Mouse (Mus musculus) adrenal gland, adult 18-20 months (tissue): ENCODE data around the gene Grk6. TPM values are rescaled to one million over a fixed set of nuclear protein-coding genes. Genes with fewer than 3 reads are reported as not detected.

Source experiments
- DNase-seq, 2 experiments: peaks; one replicate each; pipeline ENCODE4 v3.0.0; 2021 to 2022; ENCODE audit warnings: low spot score in 2 of 2
- total RNA-seq, 2 experiments: library from RNA; stranded (reverse); gene quantifications; 1 replicate in 1 of 2; 2 replicates in 1 of 2; pipeline ENCODE4 v1.2.3; 2021

The Grk6 gene
- total RNA-seq, 2 experiments from 2014 or later = 27.1 to 33.1 TPM

GRCm38 (mm10) chr13:55463399-55464026 is 18.6 kb downstream of the Grk6 start:
- no peak for DNase-seq

GRCm38 (mm10) chr13:55464027-55464884 is 19.4 kb downstream of the Grk6 start, which contains the start of gene Prr7:
Gene Prr7 (plus strand): TSS chr13:55464267.
- DNase-seq = peak in 1 of 2 experiments; percentile 48

GRCm38 (mm10) chr13:55465184-55465583 is 20.3 kb downstream of the Grk6 start:
- no peak for DNase-seq

- DNase-seq = no peak
These were observed 21.1 kb downstream of the Grk6 start for GRCm38 (mm10) chr13:55465830-55466440.

GRCm38 (mm10) chr13:55468851-55469560 is 24.1 kb downstream of the Grk6 start:
- DNase-seq = no peak

- DNase-seq = no peak
These were observed 25.5 kb downstream of the Grk6 start for GRCm38 (mm10) chr13:55470372-55470771.

GRCm38 (mm10) chr13:55471156-55471818 is 26.4 kb downstream of the Grk6 start:
- DNase-seq = peak; percentile 86 to 89

GRCm38 (mm10) chr13:55471819-55472131 is 26.9 kb downstream of the Grk6 start:
- no peak for DNase-seq

GRCm38 (mm10) chr13:55472132-55473022 is 27.5 kb downstream of the Grk6 start:
- peak; percentile 50 to 58 for DNase-seq

GRCm38 (mm10) chr13:55473076-55473831 is 28.4 kb downstream of the Grk6 start:
- no peak for DNase-seq

- DNase-seq = no peak
These were observed 29.1 kb downstream of the Grk6 start for GRCm38 (mm10) chr13:55473961-55474360.

GRCm38 (mm10) chr13:55474621-55475069 is 29.8 kb downstream of the Grk6 start:
- DNase-seq = no peak

GRCm38 (mm10) chr13:55475750-55476149 is 30.9 kb downstream of the Grk6 start:
- no peak for DNase-seq

- DNase-seq = no peak
These were observed 31.4 kb downstream of the Grk6 start for GRCm38 (mm10) chr13:55476256-55476655.

- no peak for DNase-seq
These were observed 32.6 kb downstream of the Grk6 start for GRCm38 (mm10) chr13:55477492-55477891.

- DNase-seq = no peak
These were observed 33.2 kb downstream of the Grk6 start for GRCm38 (mm10) chr13:55478036-55478435.

GRCm38 (mm10) chr13:55479008-55479407 is 34.1 kb downstream of the Grk6 start:
- no peak for DNase-seq

GRCm38 (mm10) chr13:55479929-55480328 is 35.1 kb downstream of the Grk6 start:
- no peak for DNase-seq

GRCm38 (mm10) chr13:55482542-55482941 is 37.7 kb downstream of the Grk6 start:
- no peak for DNase-seq
